In genomic region chr2:157075685-157076084, GRCm38 (mm10) we compare ENCODE assay signal across 9 mouse cellular contexts. TPM values are rescaled to one million over a fixed set of nuclear protein-coding genes. Genes with fewer than 3 reads are reported as not detected.
DNase-seq lines count a peak whose midpoint lies in the region; ATAC-seq and TF ChIP-seq lines count a peak whose summit lies in the region.
"Had no signal": no experiment of that assay in that cellular context is flagged by ENCODE, and none has a peak within 500 bp of the region (broad histone marks: within the 10 kb centered on the region; RNA-seq: fewer than 3 reads in every experiment).

No protein-coding gene starts in this region.

- DNase-seq in adrenal gland, postnatal 25 days: peak; percentile 32
- no peak for DNase-seq in adrenal gland, postnatal 4 days (ENCODE audit: low spot score in 2 of 2)
- DNase-seq in cerebellum, postnatal 14 days: peak; percentile 84 to 86
- no peak for DNase-seq in heart, postnatal 0 days (ENCODE audit: low spot score)
- peak; percentile 50 to 61 for DNase-seq in kidney, postnatal 4 days
- no peak for DNase-seq in frontal cortex, adult 2 months (ENCODE audit: extremely low spot score in 1 of 2, low spot score in 1 of 2)

- no peaks in the 10 kb centered on the region for H3K27me3 ChIP-seq in heart, postnatal 0 days (ENCODE audit: control insufficient read depth, insufficient read depth, low read length)
- no peaks in the 10 kb centered on the region for H3K27me3 ChIP-seq in stomach, embryonic 14.5 days (ENCODE audit: control insufficient read depth, insufficient read depth, low read length)

- WGBS in heart, postnatal 0 days: 5% methylated on average over 3 of the region's 3 CpGs
- WGBS in stomach, embryonic 14.5 days: 39% methylated on average over 3 of the region's 3 CpGs

- H3K9ac ChIP-seq in heart, postnatal 0 days (replicated peaks; ENCODE audit: low read depth, low read length): 0 out of 2 replicates have a peak overlapping the region, but pooled peaks have one; percentile 17
- H3K9ac ChIP-seq in stomach, embryonic 14.5 days (replicated peaks; ENCODE audit: low read depth, low read length): no peak overlapping the region; the same call in 1 of the 2 replicates

- TF ChIP-seq EP300 in heart, postnatal 0 days (IDR thresholded peaks at IDR 0.05; ENCODE audit: low read depth): no peak

- ATAC-seq in heart, postnatal 0 days (ENCODE audit: insufficient read depth, low read depth): no peak
- ATAC-seq in stomach, embryonic 14.5 days (ENCODE audit: insufficient number of reproducible peaks, insufficient read depth, low FRiP score, low read depth): no peak
- no peak for ATAC-seq in inflammation-experienced regulatory T-cells, adult 6 months

- H3K4me1 ChIP-seq in heart, postnatal 0 days (ENCODE audit: control insufficient read depth, insufficient read depth): peaks cover 64% of the 10 kb centered on the region
- H3K4me1 ChIP-seq in stomach, embryonic 14.5 days (ENCODE audit: control insufficient read depth, insufficient read depth, low read length): peaks cover 69% of the 10 kb centered on the region

- H3K4me3 ChIP-seq in heart, postnatal 0 days (ENCODE audit: low read depth, low read length): 0 out of 2 replicates have a peak overlapping the region, but pooled peaks have one; percentile 0
- no peak overlapping the region for H3K4me3 ChIP-seq in stomach, embryonic 14.5 days (ENCODE audit: low read depth, low read length)

- TF ChIP-seq CTCF in heart, postnatal 0 days (IDR thresholded peaks at IDR 0.05; ENCODE audit: low read depth): no peak

- H3K4me2 ChIP-seq in heart, postnatal 0 days (ENCODE audit: low read depth, low read length): peak overlapping the region; percentile 72
- H3K4me2 ChIP-seq in stomach, embryonic 14.5 days (replicated peaks; ENCODE audit: low read depth, low read length): peak overlapping the region; percentile 20; the same call in 1 of the 2 replicates

- H3K9me3 ChIP-seq in heart, postnatal 0 days (replicated peaks; ENCODE audit: control insufficient read depth, low read length): no peaks in the 10 kb centered on the region
- no peaks in the 10 kb centered on the region for H3K9me3 ChIP-seq in stomach, embryonic 14.5 days (ENCODE audit: control insufficient read depth, low read depth, low read length)

- H3K36me3 ChIP-seq in heart, postnatal 0 days (replicated peaks; ENCODE audit: control insufficient read depth, insufficient read depth, low read length): peaks cover 6% of the 10 kb centered on the region; the same call in 1 of the 2 replicates
- peaks cover 7% of the 10 kb centered on the region; the same call in 1 of the 2 replicates for H3K36me3 ChIP-seq in stomach, embryonic 14.5 days (ENCODE audit: control insufficient read depth, insufficient read depth, low read length)

- peak overlapping the region; percentile 84 for H3K27ac ChIP-seq in heart, postnatal 0 days (ENCODE audit: low read depth)
- no peak overlapping the region for H3K27ac ChIP-seq in stomach, embryonic 14.5 days (ENCODE audit: low read length)

RNA-seq across cellular contexts. Expression of gene Soga1, which starts 3.4 kb away (rescaled TPM):
- 45.8 and 49.1 TPM in 2 replicates for total RNA-seq in adrenal gland, postnatal 25 days (2021)
- 10 to 100 TPM; 46.3 to 47.0 TPM for total RNA-seq in adrenal gland, postnatal 4 days (2021)
- total RNA-seq in heart, postnatal 0 days (2014; rRNA removed; ENCODE audit: low replicate concordance): 21.0 and 48.5 TPM in 2 replicates
- polyA plus RNA-seq in heart, postnatal 0 days (2015; fragmentation: Nextera tagmentation; extraction: Ambion mirVana): 1.0 and 1.1 TPM in 2 replicates
- 7.3 and 8.1 TPM in 2 replicates for polyA plus RNA-seq in stomach, embryonic 14.5 days (2014; fragmentation: Nextera tagmentation; extraction: Ambion mirVana)
- under 1 TPM in 1 of 3 experiments, not detected in 2; 0.17 TPM for polyA plus RNA-seq in inflammation-experienced regulatory T-cells, adult 6 months (2017; shearing (Covaris generic))
- 8.5 and 10.5 TPM in 2 replicates for polyA plus RNA-seq in frontal cortex, adult 2 months (2012; rRNA removed)

RNA-seq across cellular contexts. Expression of gene Tldc2, which starts 11.2 kb away (rescaled TPM):
- not detected in 2 replicates for total RNA-seq in adrenal gland, postnatal 25 days (2021)
- total RNA-seq in adrenal gland, postnatal 4 days (2021): not detected
- total RNA-seq in heart, postnatal 0 days (2014; rRNA removed; ENCODE audit: low replicate concordance): not detected in 2 replicates
- polyA plus RNA-seq in heart, postnatal 0 days (2015; fragmentation: Nextera tagmentation; extraction: Ambion mirVana): not detected in 2 replicates
- not detected in 2 replicates for polyA plus RNA-seq in stomach, embryonic 14.5 days (2014; fragmentation: Nextera tagmentation; extraction: Ambion mirVana)
- not detected for polyA plus RNA-seq in inflammation-experienced regulatory T-cells, adult 6 months (2017; shearing (Covaris generic))
- polyA plus RNA-seq in frontal cortex, adult 2 months (2012; rRNA removed): 0.30 TPM in 1 of 2 replicates, not detected in the other
- polyA plus RNA-seq: C2C12 had no signal

RNA-seq across cellular contexts. Expression of gene Samhd1, which starts 59.4 kb away (rescaled TPM):
- total RNA-seq in adrenal gland, postnatal 25 days (2021): 18.0 and 26.1 TPM in 2 replicates
- total RNA-seq in adrenal gland, postnatal 4 days (2021): 10 to 100 TPM; 30.8 to 32.6 TPM
- total RNA-seq in heart, postnatal 0 days (2014; rRNA removed; ENCODE audit: low replicate concordance): 9.0 and 22.6 TPM in 2 replicates
- 12.1 and 13.0 TPM in 2 replicates for polyA plus RNA-seq in heart, postnatal 0 days (2015; fragmentation: Nextera tagmentation; extraction: Ambion mirVana)
- polyA plus RNA-seq in stomach, embryonic 14.5 days (2014; fragmentation: Nextera tagmentation; extraction: Ambion mirVana): 30.6 and 32.5 TPM in 2 replicates
- 100 to 1,000 TPM; 383 to 537 (median 471) TPM for polyA plus RNA-seq in inflammation-experienced regulatory T-cells, adult 6 months (2017; shearing (Covaris generic))
- polyA plus RNA-seq in frontal cortex, adult 2 months (2012; rRNA removed): 20.8 and 23.0 TPM in 2 replicates

Comparison
In these comparisons a context has a peak if more than half of its experiments do, and no peak if none do; other contexts are left out.
1. DNase-seq: peak in adrenal gland, postnatal 25 days (single experiment), cerebellum, postnatal 14 days (2 of 2) and kidney, postnatal 4 days (2 of 2); none in adrenal gland, postnatal 4 days (0 of 2), heart, postnatal 0 days (single experiment) and frontal cortex, adult 2 months (0 of 2).
2. RNA of gene Samhd1, which starts 59.4 kb away (polyA plus RNA-seq): 383 to 537 TPM in inflammation-experienced regulatory T-cells, adult 6 months; 30.6 to 32.5 TPM in stomach, embryonic 14.5 days, 20.8 to 23.0 TPM in frontal cortex, adult 2 months and 12.1 to 13.0 TPM in heart, postnatal 0 days; every median in the first group is over 10 times any median in the second.